Mouse (Mus musculus): ENCODE data around the gene Usp24. TPM values are rescaled to one million over a fixed set of nuclear protein-coding genes. Genes with fewer than 3 reads are reported as not detected.

The Usp24 gene
- total and polyA plus RNA-seq, 3 experiments: 13.0 to 25.7 (median 13.9) TPM

DNA sequence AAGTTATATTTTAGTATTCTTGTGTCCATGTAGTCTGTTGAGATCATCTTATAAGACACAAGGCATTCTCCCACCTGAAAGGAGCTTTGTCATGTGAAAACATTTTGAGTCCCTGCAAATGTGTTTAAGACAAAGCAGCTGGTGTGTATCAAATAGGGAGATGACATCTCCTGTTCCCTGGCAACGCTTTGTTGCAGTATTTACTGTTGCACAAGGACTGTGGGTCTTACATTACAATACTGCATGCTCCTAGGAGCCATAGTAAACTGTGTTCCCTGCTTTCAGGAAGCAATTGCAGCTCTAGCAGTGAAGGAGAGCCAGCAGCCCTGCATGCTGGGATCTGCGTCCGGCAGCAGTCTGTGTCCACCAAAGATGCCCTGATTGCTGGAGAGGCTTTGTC is 73.9 kb downstream of the Usp24 start:
- Histone ChIP-seq H3K4me3 (replicated peaks in 1 of 3; ENCODE audit: low read depth in 2 of 3, low read length in 2 of 3, poor library complexity in 1 of 3) (no peak overlapping the region), H3K4me2 (ENCODE audit: insufficient read depth, low read depth, poor library complexity, severe bottlenecking) (no peak overlapping the region), H3K9me3 (replicated peaks; ENCODE audit: low read length) (peaks cover 7% of the 10 kb centered on the region), H3K27me3 (replicated peaks) (no peaks in the 10 kb centered on the region), H3K9ac (ENCODE audit: insufficient read depth, low read depth) (no peak overlapping the region), H3K36me3 (replicated peaks in 1 of 2; ENCODE audit: control insufficient read depth in 1 of 2, insufficient read depth in 1 of 2, low read length in 1 of 2) (peaks cover 56 to 71% of the 10 kb centered on the region in 2 experiments), H3K27ac (ENCODE audit: insufficient read depth, low read depth) (no peak overlapping the region), H3K4me1 (ENCODE audit: control insufficient read depth in 1 of 2, insufficient read depth in 2 of 2) (no peaks in the 10 kb centered on the region), H3K79me2 (replicated peaks; ENCODE audit: control insufficient read depth, extremely low read depth, insufficient read depth, poor library complexity, severe bottlenecking) (no peaks in the 10 kb centered on the region)
- dilution Hi-C loops (cut with MboI; ENCODE audit: extremely low pct_ligation_motif_present, extremely low pct_unique_long_range_greater_than_20kb, low sequenced_read_pairs): no loop called here
- in situ Hi-C loops (cut with MboI; ENCODE audit: low pct_ligation_motif_present, low pct_unique_long_range_greater_than_20kb, low sequenced_read_pairs): no loop called here
- TF ChIP-seq SIN3A (IDR thresholded peaks at IDR 0.05; ENCODE audit: low read length): no peak
- no peak for TF ChIP-seq MAX (IDR thresholded peaks at IDR 0.05; ENCODE audit: low read length)
- TF ChIP-seq TBP (conservative IDR thresholded peaks at IDR 0.05; ENCODE audit: low read depth, low read length): no peak
- TF ChIP-seq SMC3 (IDR thresholded peaks at IDR 0.05; ENCODE audit: low read depth, low read length): no peak
- no peak for TF ChIP-seq E2F4 (IDR thresholded peaks at IDR 0.05; ENCODE audit: insufficient replicate concordance, low read depth, low read length)
- TF ChIP-seq KAT2A (IDR thresholded peaks at IDR 0.05; ENCODE audit: insufficient replicate concordance, low read length): no peak
- DNase-seq (ENCODE audit: extremely low read depth): no peak

GRCm38 (mm10) chr4:106409621-106410020 is 93.6 kb downstream of the Usp24 start:
- no peak for TF ChIP-seq ELF1 (IDR thresholded peaks at IDR 0.05; ENCODE audit: low read depth, low read length)
- no peak for TF ChIP-seq IRF4 (IDR thresholded peaks at IDR 0.05; ENCODE audit: low read depth, low read length)
- TF ChIP-seq MXI1 (IDR thresholded peaks at IDR 0.05; ENCODE audit: low read depth, low read length): no peak
- no peak for TF ChIP-seq JUN (IDR thresholded peaks at IDR 0.05; ENCODE audit: insufficient read depth, low read depth, low read length)
- TF ChIP-seq SMC3 (IDR thresholded peaks at IDR 0.05; ENCODE audit: low read depth, low read length): no peak
- no peak for TF ChIP-seq JUND (conservative IDR thresholded peaks at IDR 0.05; ENCODE audit: low read depth, low read length)
- TF ChIP-seq TCF12 (IDR thresholded peaks at IDR 0.05; ENCODE audit: low read depth, low read length): no peak
- no peak for TF ChIP-seq MAFK (IDR thresholded peaks at IDR 0.05; ENCODE audit: insufficient replicate concordance, low read length)
- no peak for TF ChIP-seq BHLHE40 (IDR thresholded peaks at IDR 0.05; ENCODE audit: low read depth, low read length)
- no peak for TF ChIP-seq ZMIZ1 (IDR thresholded peaks at IDR 0.05; ENCODE audit: low read depth, low read length)
- DNase-seq (ENCODE audit: extremely low read depth): no peak
- H3K36me3 ChIP-seq (replicated peaks in 1 of 2; ENCODE audit: control insufficient read depth in 1 of 2, insufficient read depth in 1 of 2, low read length in 1 of 2): peaks cover 53 to 83% of the 10 kb centered on the region in 2 experiments
- H3K4me1 ChIP-seq (ENCODE audit: control insufficient read depth in 1 of 2, insufficient read depth in 2 of 2): no peaks in the 10 kb centered on the region
- H3K27me3 ChIP-seq (replicated peaks): no peaks in the 10 kb centered on the region
- H3K79me2 ChIP-seq (replicated peaks; ENCODE audit: control insufficient read depth, extremely low read depth, insufficient read depth, poor library complexity, severe bottlenecking): no peaks in the 10 kb centered on the region
- dilution Hi-C loops (cut with MboI; ENCODE audit: extremely low pct_ligation_motif_present, extremely low pct_unique_long_range_greater_than_20kb, low sequenced_read_pairs): no loop called here
- H3K4me3 ChIP-seq (replicated peaks in 1 of 3; ENCODE audit: low read depth in 2 of 3, low read length in 2 of 3, poor library complexity in 1 of 3): no peak overlapping the region
- no peak overlapping the region for H3K9ac ChIP-seq (ENCODE audit: insufficient read depth, low read depth)
- no peaks in the 10 kb centered on the region for H3K9me3 ChIP-seq (replicated peaks; ENCODE audit: low read length)
- H3K4me2 ChIP-seq (ENCODE audit: insufficient read depth, low read depth, poor library complexity, severe bottlenecking): no peak overlapping the region
- in situ Hi-C loops (cut with MboI; ENCODE audit: low pct_ligation_motif_present, low pct_unique_long_range_greater_than_20kb, low sequenced_read_pairs): no loop called here
- H3K27ac ChIP-seq (ENCODE audit: insufficient read depth, low read depth): no peak overlapping the region
